Mouse (Mus musculus): ENCODE measurements at regions not wholly inside any gene's neighbourhood (a gene's known extent, or its start where the extent isn't known, plus 50 kb on each side); places are given as distances from the start of the nearest gene placed in this dataset.

DNA sequence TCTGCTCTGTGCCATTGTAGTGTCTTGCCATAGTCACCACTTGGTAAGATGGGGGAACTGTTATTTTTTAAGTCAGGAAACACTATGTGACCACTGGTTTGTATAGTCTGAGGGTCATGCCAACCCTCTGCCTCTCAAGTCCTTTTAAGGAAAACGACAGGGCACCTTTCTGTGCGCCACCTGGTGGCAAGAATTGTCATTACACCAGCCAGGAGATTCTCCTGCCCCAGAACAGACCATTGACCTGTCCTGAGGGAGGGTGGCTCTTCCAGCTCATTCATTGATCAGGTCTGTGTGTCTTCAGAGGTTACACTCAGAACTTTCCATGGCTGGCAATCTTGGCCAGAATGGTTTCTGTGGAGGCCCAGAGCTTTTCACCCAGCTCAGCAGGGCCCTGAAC, 166.9 kb downstream of the Bmp7 start:
- peak; percentile 16 for DNase-seq (ENCODE audit: low read depth, low spot score)

- no peak for DNase-seq (ENCODE audit: low read depth, low spot score)
These were observed 163.6 kb downstream of the Bmp7 start for GRCm38 (mm10) chr2:172776485-172776884.

DNA sequence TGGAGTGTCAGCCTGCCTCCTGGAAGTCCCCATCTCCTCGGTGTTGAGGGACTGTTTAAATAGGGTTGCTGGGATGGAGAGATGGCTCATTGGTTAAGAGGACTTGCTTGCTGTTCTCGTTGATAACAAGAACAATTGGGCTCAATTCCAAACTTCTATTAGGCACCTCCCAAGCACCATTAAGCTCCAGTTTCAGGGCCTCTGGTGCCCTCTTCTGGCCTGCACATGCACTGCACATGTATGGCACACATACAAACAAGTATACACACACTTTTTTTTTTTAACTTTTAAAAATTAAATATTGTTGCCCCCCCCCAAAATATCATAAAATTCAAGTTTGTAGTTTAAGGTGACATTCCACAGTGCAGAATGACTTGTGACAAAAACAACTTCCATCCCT, 162.3 kb downstream of the Bmp7 start:
- no peak for DNase-seq (ENCODE audit: low read depth, low spot score)

- no peak for DNase-seq (ENCODE audit: low read depth, low spot score)
These were observed 161.0 kb downstream of the Bmp7 start for GRCm38 (mm10) chr2:172779096-172779495.

GRCm38 (mm10) chr2:172782686-172783085, 157.4 kb downstream of the Bmp7 start:
- no peak for DNase-seq (ENCODE audit: low read depth, low spot score)

DNA sequence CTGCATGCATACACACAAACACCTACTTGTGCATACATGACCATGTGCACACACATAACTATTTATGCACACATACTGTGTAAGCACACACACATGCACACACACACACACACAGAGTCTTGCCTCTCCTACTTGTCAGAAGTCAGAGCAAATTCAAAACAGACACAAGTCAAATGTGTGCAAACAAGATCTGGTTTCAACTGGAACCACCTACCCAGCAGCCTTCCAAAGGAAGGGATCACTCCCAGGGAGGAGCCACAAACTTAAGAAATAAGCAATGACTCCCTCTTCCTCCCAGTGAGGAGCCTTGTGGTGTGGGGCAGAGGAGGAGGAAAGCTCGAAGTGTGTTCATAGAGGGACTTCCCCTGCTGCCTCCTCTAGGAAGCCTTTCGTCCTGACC, 153.8 kb downstream of the Bmp7 start:
- DNase-seq (ENCODE audit: low read depth, low spot score), result no peak

DNA sequence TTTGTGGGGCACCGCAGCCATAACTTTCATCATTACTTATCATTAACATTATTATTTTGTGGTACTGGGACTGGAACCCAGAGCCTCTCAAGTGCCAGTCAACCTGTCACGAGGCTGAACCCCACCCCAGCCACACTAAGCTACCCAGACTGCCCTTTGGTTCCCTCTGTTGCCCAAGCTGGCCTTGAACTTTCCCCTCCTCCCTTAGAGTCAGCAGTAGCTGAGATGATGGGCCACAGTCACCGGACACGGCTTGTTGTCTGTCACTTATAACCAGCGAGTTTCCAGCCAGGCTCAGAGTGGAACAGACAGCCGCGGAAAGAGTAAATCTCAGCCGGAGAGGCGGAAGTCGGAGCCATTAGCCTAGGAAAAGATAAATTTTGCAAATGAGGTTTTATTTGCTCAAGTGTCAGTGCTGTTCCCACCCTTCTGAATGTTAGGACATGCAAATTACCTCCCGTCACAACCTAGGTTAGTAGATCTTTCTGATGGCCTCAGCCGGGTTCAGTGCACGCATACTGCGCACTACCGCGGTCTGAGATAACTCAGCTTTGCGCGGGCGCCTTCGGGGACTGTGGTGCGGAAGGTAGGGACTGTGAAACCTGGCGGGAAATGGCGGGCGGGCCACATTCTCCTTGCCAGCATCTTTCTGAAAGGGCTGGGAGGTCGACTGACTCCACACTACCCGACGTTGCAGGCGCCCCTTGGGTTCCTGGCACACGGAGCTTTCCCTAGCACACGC, 152.7 kb downstream of the Bmp7 start:
- DNase-seq (ENCODE audit: low read depth, low spot score), result no peak

GRCm38 (mm10) chr2:172789260-172789659, 150.9 kb downstream of the Bmp7 start:
- no peak for DNase-seq (ENCODE audit: low read depth, low spot score)

- DNase-seq (ENCODE audit: low read depth, low spot score), result no peak
These were observed 147.6 kb downstream of the Bmp7 start for GRCm38 (mm10) chr2:172792555-172792954.

DNA sequence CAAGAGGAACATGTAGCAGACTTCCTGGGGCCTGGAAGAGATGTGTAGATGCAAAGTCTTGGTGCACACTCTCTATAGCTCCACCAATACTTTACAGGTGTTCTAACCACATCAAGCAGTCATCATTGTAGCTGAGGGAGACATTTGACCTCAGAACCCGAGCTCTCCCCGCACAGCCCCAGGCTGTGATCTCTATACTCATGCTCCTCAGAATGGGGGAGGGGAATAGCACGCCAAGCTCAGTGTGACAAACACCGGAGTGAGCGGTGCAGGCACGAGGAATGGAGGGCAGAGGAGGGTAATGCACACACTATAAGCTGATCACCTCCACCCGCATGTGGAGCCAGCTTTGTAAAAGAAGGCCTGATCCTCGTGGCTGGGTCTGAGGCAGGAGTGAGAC, 146.1 kb downstream of the Bmp7 start:
- DNase-seq (ENCODE audit: low read depth, low spot score), result no peak

DNA sequence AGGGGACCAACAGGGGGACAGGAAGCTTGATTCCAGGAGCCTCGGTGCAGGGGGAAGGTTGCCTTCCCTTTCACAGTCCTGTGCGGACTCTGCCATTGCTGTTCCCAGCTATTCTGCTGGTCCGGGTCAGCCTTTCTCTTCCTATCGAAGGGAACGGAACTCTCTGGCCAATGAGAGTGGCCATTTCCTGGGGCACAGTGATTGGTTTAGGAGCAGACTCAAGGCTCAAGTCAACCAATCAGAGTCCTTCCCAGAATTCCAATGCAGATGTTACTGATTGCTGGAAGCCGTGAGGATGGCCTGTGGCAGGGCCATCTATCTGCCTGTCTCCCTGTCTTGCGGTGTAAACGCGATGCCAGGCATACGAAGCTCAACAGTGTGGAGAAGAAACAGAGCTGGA, 145.3 kb downstream of the Bmp7 start:
- DNase-seq (ENCODE audit: low read depth, low spot score), result no peak

GRCm38 (mm10) chr2:172796104-172796503, 144.0 kb downstream of the Bmp7 start:
- no peak for DNase-seq (ENCODE audit: low read depth, low spot score)

- no peak for DNase-seq (ENCODE audit: low read depth, low spot score)
These were observed 143.2 kb downstream of the Bmp7 start for GRCm38 (mm10) chr2:172796955-172797354.

DNA sequence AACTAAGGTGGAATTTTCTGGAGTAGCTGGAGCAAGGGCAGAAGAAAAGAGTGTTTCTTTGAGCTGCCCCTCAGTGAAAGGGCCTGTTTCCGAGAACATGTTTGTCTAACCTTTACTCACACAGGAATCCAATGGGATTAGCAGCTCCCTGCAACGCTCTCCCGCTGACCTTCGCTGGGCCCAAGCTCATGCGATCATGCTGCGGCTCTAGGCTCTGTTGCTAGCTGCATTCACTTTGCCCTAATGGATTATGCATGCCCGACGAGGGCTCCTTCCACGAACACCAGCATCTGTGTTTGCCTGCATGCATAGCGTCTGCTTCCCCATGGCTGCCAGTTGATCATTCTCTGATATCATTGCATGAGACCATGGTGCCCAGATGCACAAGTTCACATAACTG, 140.2 kb downstream of the Bmp7 start:
- no peak for DNase-seq (ENCODE audit: low read depth, low spot score)

DNA sequence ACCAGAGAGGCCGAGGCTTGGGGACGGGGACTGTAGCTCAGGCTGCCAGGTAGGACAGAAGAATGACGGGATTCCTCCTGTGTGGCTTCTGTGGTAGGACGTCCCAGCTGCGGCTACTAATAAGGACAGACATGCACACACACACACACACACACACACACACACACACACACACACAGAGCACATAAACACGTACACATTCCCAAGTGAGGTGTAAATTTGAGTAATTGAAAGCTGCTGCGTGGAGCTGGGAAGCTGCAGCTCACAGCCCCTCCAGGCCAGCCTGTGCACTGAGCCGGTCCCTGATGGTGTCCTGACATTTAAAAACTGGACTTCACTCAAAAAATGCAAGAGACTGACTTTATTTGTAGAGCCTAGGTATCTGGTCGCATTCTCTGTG, 139.3 kb downstream of the Bmp7 start:
- DNase-seq (ENCODE audit: low read depth, low spot score), result no peak

DNA sequence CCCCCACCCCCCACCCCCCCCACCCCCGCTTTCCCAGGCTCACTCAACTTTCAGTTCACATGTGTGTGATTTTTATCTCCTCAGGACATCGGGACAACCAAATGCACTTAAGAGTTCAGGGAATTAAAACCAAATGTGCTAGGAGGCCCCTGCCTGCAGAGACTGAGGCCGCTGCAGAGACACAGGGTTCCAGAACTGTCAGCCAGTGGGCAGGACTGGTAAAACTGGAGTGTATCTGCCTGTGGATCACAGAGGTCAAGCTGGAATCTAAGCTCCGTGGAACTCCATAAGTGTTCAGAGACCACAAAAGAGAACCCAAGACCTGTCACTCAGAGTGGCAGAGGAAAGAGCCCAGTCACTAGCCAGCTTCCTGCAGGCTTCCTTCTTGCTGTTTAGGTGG, 138.3 kb downstream of the Bmp7 start:
- no peak for DNase-seq (ENCODE audit: low read depth, low spot score)

- no peak for DNase-seq (ENCODE audit: low read depth, low spot score)
These were observed 132.7 kb downstream of the Bmp7 start for GRCm38 (mm10) chr2:172807446-172807845.

GRCm38 (mm10) chr2:172809306-172809705, 130.8 kb downstream of the Bmp7 start:
- no peak for DNase-seq (ENCODE audit: low read depth, low spot score)

GRCm38 (mm10) chr2:172813319-172813718, 126.8 kb downstream of the Bmp7 start:
- DNase-seq (ENCODE audit: low read depth, low spot score), result no peak

- no peak for DNase-seq (ENCODE audit: low read depth, low spot score)
These were observed 126.2 kb downstream of the Bmp7 start for GRCm38 (mm10) chr2:172813906-172814305.

GRCm38 (mm10) chr2:172815146-172815545, 125.0 kb downstream of the Bmp7 start:
- DNase-seq (ENCODE audit: low read depth, low spot score), result no peak

DNA sequence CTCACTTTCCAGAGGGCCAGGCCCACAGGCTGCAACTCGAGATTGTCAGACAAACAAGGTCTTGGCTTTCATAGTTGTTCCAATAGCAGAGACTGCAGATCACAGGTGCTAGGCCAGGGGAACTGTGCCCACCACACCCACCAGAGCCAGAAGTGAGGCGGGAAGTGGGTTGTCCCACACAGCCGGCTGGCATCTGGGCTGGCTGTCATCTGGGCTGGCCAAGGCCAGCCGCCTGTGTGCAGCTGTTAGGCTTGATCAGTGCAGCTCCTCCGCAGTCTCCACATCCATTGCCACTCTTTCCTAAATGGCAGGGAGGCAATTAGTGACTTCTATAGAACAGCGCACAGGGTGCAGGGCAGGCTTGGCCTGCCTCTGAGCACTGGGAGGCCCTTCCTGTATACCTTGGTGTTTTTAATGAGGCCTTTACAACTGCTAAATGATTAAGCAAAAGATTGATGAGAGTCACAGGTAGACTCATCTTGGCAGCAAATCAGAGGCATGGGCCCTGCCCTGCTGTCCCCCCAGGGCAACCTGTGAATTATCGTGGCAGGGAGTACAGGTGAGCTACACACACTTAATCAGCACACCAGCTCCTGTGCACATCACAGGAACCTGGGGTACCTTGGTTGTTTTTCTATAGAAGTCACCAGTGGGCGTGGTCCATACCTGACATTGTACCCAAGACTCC, 122.9 kb downstream of the Bmp7 start:
- no peak for DNase-seq (ENCODE audit: low read depth, low spot score)

All from CD4-positive helper T cell, adult 2 months (primary cell).